Mouse (Mus musculus): ENCODE measurements around the gene Fam19a4.

Gene Fam19a4

DNA sequence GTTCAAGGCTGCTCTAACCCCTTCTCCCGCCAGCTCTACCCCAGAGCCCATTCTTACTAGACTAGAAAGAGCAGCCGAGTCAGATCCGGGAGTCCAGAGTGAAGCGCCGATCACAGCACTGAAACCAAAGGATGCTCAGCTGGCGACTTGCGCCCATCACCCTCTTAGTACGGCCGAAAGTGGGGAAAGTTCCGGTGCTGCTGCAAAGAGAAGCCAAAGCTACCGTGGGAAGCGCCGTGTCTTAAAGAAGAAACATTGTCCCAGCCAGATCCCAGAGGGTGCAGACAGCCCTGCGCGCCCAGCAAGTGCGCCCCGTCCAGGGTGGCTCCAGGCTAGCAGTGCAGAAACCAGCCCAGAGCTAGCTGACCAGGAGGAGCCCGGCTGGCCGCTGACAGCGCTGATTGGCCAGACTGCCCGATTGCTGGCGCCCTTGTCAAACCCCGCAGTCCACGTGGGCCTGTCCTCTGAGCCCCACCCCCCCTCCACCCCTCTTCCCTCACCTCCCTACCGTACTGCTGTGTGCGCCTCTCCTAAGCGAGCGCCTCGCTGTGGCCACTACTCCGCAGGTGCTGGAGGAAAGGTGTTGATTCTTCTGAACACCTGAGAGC, at the start of gene Fam19a4:
Gene Fam19a4 (minus strand): TSS at position 340 of the 608 bp plus-strand sequence.
- in situ Hi-C loops (cut with MboI), result no loop called here

DNA sequence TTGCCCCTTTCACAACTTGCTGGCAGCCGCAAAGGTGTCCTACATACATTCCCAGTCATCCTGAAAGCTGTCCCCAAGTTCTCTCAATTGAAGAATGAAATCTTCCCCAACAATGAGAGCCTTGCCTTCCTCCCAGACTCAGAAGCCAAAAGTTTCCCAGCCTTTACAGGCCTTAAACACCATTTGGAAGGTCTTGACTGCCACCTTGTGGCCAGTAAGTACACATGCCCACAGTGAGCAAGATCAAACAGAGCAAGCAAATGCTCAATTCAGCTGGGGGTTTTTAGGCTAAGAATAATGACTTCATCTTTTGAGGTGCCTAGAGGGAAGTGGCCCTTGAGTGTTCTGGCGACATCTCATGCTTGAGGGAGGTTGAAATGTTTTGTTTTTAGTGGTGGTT, 46.6 kb upstream of the Fam19a4 start:
- in situ Hi-C loops (cut with MboI), result no loop called here

DNA sequence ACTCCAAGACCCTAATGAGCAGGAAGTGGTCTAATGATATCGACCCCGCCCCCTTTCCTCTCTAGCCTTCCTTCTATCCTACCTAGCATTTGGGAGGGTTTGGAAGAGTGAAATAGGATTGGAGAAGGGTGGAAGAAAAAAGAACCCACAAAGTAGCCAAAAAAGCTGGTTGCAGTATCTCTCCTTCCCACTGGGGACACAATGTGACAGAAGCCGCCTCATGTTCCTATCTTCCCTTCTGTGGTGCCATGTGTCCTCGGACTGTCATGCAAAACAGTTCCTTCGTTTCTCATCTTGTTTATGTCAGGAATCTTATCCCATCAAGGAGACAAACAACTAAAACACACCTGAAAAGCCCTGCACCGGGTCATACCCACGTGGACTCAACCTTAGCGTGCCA, 45.9 kb upstream of the Fam19a4 start:
- in situ Hi-C loops (cut with MboI), result no loop called here

DNA sequence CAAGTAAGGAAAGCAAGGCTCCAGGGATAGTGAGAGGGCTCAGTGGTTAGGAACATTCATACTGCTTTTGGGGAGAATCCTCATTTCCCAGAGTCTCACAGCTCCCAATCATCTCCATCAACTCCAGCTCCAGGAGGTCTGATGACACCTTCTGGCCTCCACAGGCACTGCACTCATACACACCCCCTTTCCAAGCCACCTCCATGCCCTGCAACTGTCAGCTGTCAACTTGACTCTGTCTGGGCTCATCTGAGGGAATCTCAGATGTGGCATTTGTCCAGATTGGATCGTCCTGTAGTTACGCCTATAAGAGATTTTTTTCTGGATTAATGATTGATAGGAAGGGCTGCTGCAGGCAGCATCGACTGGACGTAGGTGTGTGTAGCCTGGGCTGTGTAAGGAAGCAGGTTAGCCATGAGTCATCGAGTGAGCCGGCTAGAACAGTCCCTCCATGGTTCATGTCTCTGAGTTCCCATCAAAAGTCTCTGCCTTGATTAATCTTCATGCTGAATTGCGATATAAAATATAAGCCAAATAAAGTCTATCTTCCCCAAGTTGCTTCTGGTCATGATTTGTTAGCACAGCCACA, 44.1 kb upstream of the Fam19a4 start:
- in situ Hi-C loops (cut with MboI), result no loop called here

DNA sequence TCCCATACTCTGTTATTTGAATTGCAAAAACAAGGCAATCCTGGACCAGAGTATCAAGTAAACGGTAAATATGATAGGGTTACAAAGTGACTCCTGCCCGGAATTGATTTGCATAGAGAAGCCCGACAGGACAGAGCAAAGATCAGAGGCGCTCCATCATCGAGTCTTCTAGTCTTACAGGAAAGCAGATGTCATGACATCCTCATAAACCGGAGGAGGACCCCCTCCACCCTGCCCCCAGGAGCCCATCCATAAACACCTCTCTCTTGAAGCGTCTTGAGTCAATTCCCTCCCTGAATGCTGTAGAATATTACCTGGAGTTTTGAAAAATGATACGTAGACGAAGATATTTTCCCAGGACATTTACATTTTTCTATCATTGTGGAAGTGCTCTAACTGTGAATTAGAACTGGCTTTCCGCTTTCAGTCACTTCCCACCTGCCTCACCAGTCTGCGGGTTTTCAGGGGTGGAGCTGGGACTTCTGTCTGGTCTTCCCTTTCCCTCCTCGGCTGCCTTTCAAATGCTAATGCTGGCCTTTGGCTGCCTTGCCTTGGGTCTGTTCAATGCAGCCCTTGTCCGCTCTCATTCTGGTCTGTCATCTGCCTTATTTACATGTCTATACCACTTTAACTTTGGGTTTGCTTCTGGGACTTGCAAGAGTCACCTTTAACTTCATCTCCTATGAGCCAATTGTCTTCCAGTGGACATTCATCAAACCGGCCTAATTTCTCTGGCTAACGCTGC, 41.9 kb upstream of the Fam19a4 start:
- in situ Hi-C loops (cut with MboI), result no loop called here

- in situ Hi-C loops (cut with MboI), result no loop called here
Measured at GRCm38 (mm10) chr6:97101190-97101957, 41.2 kb upstream of the Fam19a4 start.

- in situ Hi-C loops (cut with MboI), result no loop called here
Measured at GRCm38 (mm10) chr6:97082336-97082735, 22.1 kb upstream of the Fam19a4 start.

- in situ Hi-C loops (cut with MboI), result no loop called here
Measured at GRCm38 (mm10) chr6:97080016-97080415, 19.8 kb upstream of the Fam19a4 start.

- in situ Hi-C loops (cut with MboI), result no loop called here
Measured at GRCm38 (mm10) chr6:97059599-97059998, 614 bp downstream of the Fam19a4 start.

DNA sequence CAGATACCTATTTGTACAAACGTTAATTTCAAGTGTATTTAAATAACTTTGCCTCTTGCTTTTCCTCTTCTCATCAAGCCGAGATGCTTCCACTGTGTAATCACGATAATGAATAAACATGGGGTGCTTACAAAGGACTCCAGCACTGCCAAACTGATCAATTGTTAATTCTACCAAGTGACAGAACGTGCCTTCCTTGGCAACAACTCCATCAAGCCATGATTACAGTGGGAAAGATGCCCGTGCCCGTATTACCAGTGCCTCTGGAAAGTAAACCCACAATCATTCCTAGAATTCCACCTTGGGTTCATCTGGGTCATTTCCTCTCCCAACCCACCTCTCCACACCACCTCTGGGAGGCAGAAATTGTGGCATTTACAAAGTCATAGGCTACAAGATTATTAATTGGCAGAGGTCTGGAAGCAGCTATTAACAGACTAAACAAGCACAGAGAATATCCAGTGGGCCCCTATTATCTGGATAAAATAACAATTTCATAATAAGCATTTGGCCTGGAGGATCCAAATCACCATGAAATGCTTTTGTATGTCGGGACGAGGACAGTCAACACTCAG, 7.9 kb downstream of the Fam19a4 start:
- in situ Hi-C loops (cut with MboI), result no loop called here

DNA sequence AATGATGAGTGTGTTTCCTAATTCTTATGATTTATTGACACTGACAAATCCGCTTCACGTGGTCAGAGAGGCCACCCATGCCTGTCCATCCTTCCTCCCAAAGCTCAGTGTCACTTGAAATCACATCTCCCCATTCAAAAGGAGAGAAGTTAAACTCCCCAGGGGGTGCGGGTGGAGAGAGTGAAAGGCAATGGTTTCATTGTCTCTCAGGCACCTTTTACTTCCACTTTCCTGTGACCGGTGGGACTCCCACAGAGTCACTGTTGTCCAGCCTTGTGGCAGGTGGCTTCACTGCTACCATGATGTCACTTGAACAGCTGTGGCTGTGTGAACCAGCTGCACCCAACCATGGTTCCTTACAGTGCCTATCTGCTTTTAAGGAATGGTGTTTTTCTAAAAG, 11.8 kb downstream of the Fam19a4 start:
- in situ Hi-C loops (cut with MboI), result no loop called here

DNA sequence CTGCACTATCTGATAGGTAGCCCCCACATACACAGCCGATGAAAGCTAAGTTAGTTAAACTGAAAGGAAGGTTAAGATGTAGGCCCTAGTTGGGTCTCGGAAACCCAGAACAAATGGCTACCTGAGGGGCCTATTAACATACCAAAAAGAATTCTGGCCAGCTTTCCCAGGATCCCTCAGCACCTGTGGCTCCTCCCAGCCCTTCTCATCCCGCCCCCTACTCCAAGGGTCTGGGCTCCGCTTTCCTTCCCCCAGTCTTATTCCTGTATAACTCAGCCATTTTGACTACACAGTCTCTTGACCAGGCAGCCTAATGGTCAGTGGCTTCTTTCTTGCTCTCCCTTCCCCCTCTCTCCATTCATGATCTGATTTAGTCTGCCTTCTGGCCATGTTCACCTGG, 13.7 kb downstream of the Fam19a4 start:
- in situ Hi-C loops (cut with MboI), result no loop called here

GRCm38 (mm10) chr6:97027110-97027677, 33.0 kb downstream of the Fam19a4 start:
- in situ Hi-C loops (cut with MboI), result no loop called here

DNA sequence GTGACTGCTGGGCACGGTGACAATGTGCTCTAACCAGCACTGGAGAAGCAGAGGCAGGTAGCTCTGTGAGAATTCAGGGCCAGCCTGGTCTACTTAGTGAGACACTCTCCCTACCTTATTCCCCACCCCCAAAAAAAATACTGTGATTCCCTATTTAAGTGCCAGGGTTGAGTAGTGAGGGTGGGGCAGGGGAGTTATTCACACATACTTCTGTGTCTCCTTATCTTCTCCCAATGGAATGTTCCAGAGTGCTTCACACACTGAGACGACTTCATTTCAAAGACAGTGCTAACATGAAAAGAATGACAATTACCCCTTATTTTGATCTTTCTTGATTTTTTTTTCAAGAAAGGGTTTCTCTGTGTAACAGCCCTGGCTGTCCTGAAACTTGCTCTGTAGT, 40.9 kb downstream of the Fam19a4 start:
- in situ Hi-C loops (cut with MboI), result no loop called here

- in situ Hi-C loops (cut with MboI), result no loop called here
Measured at GRCm38 (mm10) chr6:97016711-97017110, 43.5 kb downstream of the Fam19a4 start.

DNA sequence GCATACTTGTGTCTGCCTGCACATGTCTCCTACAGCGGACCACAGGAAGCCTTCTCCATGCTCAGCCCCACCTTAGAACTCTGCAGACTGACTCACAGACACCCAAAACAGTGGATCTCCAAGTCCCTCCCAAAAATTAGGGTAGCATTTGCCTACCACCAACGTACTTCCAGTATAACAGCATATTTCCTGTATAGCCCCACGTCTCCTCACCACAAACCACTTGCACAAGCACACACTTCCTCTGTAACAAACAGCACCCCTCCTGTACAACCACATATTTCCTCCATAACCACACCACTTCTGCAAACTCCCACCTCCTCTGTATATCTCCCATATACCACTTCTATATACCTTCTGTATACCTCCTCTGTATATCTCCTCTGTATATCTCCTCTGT, 44.2 kb downstream of the Fam19a4 start:
- in situ Hi-C loops (cut with MboI), result no loop called here

DNA sequence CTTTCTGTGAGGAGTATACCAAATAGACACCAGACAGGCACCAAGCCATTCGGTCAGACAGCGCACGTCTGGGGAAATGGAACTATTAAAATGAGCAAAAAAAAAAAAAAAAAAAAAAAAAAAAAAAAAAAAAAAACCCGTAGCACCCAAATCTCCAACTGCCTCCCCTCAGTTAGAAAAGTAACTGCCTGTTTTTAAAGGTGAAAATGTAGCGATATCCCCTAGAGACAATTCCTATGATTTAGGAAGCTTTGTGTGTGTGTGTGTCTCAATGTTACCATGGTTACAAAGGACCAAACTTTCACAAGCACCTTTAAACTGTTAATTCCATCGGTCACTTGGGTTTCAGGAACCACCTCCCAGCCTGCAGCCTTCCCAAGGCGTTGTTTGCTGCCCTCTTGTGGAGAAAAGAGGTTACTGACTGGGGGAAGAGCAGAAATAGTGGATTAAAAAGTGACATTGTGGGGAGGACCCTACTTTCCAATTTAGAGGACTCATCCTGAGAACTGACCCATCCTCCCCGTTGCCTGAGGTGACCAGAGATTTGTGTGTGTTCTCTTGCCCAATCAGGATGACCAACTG, 53.6 kb downstream of the Fam19a4 start:
- in situ Hi-C loops (cut with MboI), result no loop called here

DNA sequence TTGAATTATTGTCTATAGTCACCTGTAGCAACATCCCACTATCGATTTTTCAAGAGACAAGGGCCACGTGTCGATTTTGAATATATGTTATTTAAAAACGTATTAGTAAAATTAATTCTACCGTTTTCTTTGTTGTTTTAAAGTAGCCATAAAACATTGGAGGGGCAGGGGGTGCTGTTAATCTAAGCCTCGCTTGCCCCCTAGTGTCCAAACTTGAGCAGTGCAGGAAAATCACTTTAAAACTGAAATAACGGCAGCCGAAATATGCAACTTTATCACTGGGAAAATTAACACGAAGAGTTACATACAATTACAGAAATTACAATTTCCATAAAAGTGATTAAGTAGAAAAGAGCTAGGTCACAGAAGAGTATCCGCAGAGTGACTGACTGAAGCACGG, 55.2 kb downstream of the Fam19a4 start:
- in situ Hi-C loops (cut with MboI), result no loop called here

DNA sequence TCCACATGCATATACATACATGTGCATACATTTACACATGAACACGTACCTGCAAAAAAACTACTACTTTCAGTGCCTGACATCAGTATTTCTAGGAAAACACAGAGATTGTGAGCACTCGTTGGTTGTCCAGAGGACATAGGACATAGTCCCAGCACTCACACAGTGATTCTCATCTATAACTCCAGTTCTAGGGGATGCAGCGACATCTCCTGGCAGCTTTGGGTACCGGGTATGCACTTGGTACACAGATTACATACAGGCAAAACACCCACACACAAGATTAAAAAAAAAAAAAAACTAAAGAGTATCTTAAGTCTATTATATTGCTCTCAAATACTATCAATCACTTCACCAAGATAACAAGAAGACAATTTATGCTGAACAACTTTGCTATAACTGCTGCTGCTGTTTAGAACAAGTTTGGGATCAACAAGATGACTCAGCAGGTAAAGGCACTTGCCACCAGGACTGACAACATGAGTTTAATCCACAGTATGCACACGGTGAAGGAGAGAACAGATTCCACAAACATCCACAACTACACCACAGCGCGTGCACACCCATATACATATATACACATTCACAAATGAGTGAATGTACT, 64.6 kb downstream of the Fam19a4 start:
- in situ Hi-C loops (cut with MboI), result no loop called here

GRCm38 (mm10) chr6:96991741-96992140, 68.5 kb downstream of the Fam19a4 start:
- in situ Hi-C loops (cut with MboI), result no loop called here

DNA sequence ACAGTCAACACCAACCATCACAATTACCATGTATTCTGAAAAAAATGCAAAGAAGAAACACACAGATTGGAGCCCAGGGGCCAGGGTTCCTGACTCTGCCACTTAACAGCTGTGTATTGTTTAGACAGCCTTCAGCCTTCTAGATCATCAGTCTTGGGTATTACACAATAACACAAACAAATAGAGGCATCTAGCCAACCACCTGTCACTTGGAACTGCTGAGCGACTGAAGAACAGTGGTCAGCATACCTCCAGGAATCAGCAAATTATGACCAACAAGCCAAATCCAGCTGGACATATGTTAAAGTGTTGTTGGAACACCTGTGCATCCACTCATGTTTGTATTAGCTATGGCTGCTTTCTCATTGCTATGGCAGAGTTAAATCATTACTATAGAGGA, 82.7 kb downstream of the Fam19a4 start:
- in situ Hi-C loops (cut with MboI), result no loop called here
